Mouse (Mus musculus): ENCODE data around the gene Cpe.

Gene Cpe

DNA sequence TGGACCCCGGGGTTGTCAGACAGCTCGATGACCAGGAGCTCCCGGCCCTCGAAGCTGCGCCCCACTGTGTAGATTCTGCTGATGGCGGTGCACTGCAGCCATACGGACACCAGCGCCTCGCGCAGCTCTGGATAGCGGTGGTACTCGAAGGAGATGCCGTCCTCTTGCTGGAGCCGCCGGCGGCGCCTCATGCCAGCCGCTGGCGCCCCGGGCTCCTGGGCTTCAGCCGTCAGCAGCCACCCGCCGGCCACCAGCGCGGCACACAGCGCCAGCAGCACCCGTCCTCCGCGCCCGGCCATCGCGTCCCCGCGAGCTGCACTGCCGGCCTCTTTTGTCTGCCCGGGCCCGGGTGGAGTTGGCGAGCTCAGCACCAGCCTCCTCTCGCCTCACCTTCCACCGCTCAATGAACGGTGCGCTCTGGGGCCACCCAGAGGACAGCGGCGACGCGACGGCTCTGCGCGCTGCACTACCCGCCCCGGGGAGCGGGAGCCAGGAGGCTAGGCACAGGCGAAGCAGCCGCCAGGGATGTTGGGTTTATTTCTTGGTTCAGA is at the start of gene Cpe:
Gene Cpe, minus strand, starts transcription at position 404 of the 551 bp plus-strand sequence.
- peak; percentile 72 for DNase-seq

DNA sequence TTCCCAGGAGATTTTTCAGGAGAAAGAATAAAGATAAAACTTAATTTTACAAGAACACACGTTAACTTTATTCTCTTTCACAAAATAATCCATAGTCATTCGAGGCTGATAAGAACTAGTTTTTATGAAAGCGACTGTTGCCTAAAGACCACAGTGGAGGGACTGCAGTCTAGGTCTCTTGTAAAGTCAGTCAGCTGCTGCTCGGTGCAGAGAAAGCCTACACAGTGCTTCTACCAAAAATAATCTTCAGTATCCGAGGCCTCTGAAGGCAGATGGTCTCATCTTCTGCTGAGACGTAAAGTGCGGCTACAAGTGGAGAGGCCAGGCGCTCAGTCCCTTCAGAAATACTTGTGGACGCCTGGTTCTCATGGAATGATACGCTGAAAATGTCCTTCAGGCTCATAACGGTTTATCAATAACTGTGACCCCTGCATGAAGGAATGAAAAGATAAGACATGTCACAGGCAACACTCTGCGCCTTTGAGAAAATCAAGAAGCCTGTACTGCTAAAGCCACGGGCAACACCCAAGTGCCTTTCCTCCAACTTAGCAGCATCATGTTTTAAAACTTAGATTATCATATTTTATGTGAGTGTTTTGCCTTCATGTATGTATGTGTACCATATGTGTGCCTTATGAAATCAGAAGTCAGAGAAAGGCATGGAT is 47.8 kb upstream of the Cpe start:
- no peak for DNase-seq

DNA sequence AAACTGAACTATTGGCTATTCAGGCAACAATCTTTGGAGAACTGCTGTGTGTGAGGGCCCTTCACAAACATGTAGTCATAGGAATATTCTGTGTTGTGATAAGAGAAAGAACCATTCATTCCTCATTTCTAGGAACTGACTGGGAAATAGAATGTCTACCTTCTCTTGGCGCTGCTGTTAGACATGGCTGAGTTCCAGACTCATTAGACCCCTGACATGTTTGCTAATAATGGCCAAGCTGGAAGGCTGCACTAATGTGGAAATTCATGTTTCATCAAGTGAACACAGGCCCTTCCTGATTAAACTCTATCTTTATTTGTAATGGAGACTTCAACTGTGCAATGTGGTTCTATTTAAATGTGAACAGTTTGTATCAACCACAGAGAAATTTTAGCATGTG is 46.1 kb upstream of the Cpe start:
- no peak for DNase-seq

DNA sequence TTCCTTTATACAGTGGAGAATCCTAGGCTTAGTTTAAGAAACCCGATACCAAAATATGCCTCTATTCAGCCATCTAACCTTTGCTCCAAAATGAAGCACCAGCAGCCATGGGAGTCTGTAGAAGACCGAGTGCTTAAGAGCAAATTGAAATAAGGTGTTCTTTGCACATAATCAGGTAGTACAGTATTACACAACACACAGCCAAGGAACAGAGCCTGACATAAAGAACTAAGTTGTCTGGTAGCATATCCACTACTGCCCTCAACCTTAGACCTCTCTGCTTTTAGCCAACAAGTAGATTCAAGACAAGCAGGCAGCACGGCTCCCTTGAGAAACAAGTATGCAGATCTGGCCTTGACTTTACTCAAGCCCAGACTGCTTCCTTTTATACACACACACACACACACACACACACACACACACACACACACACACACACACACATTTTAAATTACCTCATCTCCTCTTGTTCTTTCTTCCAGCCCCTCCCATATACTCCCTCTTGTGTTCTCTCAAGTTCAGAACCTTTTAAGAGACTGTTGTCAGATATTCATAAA is 44.0 kb upstream of the Cpe start:
- no peak for DNase-seq

DNA sequence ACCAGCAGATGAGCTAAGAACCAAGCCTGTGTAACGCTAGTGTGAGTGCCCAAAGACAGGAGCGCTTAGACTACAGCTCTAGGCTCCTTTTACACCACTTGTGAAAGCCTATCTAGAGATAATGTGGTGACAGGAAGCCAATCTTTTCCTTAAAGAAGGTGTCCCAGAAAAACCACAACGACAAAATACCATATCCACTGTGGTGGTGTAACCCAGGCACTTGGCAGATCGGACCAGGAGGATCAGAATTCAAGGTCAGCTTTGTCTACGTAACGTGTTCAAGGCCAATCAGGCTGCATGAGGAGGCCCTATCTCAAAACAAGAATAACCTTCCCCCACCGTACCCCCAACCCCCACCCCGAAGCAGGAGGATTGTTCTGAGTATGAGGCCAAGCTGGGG is 42.3 kb upstream of the Cpe start:
- no peak for DNase-seq

DNA sequence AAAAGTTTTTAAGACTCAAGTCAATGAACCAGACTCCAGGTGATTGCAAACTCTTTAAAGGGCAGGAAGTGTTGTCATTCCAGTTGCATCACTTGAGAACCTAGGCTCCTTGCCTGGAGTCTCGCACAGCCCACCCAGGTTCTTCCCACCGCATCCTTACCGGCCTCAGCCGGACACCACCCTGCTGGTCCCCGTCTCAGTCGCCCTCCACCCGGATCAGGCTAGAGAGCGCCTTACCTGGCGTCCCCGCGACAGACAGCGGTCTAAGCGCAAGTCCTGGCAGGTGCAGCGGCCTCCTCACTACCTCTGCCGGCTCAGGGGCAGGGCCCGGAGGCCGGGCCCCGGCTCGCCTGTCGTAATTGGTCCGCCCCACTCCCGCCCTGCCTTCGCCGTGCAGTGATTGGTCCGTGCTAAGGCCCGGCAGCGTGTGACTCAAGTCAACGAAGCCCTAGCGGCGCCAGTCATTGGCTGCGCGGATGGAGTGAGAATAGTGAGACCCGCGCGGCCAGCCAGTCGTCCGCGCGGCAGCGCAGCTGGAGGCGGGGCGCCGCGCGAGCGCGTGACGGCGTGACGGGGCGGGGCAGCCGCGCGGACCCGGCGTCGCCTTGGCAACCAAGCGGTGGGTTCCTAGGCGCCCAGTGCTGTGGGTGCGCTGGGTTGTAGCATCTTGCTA is 40.6 kb upstream of the Cpe start, which contains the start of gene Msmo1:
Gene Msmo1, minus strand, starts transcription at position 522 of the 673 bp plus-strand sequence.
- DNase-seq: peak; percentile 97

DNA sequence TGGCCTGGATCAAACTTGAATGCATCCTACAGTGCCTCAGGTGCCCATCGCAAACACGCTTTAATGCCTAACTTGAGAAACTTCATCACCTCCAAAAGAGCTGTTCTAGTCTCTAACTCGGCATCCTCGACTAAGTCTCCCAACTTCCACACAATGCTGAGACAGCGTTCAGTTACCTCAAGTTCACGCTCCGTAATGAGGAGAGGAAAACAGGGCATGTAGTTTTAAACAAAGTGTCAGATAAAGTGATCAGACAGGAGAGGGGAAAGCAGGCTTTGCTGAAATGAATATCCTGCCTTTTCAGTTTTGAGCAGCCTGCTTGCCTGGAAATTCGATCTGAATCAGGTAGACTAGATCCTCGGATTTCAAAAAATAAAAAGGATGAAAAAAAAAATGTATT is 39.7 kb upstream of the Cpe start:
- DNase-seq: no peak

DNA sequence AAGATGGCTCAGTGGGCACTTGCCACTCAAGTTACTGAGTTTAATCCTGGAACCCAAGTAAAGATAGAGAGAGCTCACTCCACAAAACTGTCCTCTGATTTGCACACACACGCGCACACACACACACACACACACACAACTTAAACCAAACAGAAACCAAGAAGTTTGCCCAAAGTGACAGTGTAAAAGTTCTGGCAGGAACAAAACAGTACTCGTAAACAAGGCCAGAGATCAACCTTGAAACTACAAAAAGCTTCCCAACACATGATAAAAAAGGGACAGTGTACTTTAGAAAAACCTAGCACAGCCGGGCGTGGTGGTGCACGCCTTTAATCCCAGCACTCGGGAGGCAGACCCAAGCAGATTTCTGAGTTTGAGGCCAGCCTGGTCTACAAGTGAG is 35.3 kb upstream of the Cpe start:
- DNase-seq: no peak

DNA sequence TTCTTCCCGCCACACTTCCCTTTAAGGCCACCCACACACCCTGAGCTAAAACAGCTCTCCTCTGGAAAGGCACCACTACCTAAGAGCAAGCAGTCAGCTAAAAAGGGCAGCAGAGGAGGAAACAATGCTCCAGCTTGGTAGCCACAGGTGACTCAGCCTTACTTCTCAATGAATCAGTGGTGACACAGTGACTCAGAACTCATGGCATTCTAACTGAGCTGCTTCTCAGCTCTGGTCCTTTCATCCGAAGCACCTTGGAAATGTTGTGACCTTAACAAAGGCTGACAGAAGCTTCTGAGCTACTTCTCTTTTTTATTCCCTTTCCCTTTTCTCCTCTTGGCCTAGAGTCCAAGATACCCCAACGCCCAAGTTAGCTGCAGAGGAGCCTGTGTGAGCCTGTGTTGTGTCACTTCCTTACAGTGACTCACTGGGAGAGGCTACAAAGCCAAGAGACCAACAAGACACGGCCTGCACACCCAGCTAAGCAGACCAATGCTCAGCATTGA is 33.4 kb upstream of the Cpe start:
- no peak for DNase-seq

DNA sequence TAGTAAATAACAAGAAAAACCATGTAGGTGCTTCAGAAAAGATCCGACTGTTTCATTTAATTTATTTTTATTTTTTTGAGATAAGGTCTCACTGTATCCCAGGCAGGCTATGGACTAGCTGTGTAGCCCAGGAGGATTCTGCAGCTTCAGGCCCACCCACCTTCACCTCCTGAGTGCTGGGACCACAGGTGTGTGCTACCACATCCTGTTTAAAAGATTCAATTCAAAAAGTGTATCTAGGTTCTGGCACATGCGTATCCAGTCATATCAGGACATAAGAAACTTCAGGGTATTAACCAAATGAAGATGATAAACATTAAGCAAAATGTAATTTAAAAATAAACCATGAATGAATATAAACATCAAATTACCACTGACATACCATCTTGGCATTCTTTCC is 30.4 kb upstream of the Cpe start:
- no peak for DNase-seq

DNA sequence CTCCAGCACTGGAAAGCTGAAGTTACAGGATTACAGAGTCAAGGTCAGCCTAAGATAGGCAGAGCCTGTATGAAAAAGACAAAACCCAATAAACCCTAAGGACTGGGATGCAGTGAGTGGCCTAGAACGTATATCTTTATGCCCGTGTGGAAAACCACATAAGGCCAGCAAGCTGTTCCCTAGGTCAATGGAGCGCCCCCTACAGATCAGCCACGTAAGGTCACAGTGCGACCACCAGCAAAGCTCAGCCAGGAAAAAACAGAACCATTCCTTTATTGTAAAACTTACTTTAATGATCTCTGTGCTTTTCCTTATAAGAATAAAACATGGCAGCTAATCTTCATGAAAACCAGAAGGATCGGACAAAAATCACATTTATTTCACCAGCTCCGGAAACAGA is 25.0 kb upstream of the Cpe start:
- DNase-seq: peak; percentile 24

DNA sequence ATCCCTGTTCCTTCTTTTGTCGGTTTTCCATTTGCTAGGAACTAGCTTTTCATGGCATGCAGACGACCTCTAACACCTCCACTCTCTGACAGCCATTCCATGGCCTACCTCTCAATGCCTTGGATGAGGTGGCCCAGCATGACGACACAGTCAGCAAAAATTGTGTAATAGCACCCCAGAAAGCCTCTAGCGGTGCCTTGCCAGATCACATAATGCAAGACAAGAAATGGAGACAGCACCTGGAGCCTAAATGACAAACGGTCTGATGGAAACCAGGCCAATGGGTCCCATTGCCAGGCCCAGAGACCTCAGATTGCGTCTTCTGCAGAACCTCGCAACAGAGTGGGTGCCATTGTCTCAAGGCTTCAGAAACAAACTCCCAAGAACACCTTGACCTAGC is 19.6 kb upstream of the Cpe start:
- no peak for DNase-seq

DNA sequence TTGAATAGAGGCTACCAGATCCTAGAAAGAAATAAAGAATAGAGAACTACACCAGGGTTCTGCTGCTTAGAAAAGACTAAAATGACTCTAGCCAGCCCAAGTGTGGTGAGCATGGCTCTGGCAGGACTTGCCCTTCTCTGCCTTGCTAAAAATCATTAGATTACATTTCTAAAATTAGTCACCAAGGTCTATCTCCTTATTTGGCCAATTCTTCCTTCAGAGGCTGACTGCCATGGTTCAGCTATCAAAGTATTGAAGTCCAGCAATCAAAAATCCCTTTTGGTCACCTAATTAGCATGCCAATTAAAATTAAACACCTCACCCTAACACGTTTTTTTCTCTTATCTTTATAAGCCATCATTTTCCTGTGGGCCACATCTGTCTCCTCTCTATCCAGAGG is 18.7 kb upstream of the Cpe start:
- no peak for DNase-seq

DNA sequence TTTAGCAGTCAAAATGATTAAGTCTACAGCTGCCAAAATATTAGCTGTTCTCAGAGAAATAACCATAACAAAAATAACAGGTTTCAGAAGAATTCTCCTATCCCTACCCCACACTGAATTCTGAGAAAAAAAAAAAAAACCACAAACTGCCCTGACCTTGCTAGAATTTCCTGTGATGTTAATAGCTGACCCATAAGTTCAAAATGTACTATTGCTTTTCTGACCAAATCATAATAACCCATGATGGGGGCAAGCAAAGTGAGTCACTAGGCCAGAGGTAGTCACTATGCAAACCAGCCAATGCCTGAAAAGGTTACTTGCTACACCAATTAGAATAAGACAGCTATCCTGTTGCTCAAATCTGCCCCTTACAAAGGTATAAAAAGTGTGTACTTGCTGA is 14.6 kb upstream of the Cpe start:
- DNase-seq: no peak

DNA sequence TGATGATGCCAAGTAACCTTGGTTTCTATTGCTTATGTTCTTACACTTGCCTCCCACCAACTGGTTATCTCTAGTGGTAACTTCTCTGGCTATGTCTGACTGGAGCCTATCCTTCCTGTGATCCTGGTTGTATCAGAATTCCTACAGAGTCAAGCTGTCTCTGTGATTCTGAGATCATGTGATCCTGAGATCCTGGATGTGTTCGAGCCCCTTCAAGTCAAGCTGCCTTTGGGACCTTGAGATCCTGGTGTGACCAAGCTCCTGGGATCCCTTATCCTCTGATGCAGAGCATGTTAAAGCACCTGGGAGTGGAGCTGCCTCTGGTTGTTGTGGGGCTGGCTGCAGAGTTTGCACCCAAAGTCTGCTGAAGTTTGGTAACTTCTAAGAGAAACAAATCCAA is 10.3 kb upstream of the Cpe start:
- no peak for DNase-seq

DNA sequence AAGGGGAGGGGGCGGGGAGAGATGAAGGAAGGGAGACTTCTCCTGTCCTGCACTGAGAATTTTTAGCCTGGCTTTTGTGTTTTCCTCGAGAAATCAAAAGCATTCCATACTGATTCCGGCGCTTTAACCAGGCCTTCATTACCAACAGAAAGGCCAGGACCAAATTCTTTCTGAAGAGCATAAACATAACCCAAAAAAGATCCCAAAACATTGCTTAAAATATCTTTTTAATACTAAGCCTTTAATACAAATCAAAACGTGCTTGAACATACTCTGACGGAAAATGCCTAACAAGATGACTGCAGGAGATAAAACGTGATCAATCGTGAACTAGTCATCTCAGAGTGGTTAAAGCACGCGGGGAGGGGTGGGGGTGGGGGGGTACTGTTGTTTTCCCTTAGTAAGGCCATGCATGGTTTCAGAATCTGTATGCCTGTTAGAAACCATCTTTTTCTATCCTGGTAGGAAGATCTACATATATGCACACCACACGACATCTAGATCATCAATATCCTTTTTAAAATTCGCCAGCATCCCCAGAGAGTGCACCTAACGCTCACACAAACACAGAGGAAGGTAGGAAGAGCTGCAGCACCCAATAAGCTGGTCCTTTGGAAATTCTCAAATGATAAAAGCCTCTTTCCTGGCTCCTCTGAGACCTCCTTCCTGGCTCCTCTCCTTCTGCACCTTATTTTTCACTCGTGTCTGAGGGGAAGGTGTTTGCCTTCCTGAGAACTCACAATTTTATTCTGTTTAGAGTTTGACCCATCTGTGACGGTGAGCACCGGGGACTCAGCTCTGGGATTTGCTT is 1.1 kb downstream of the Cpe start:
- no peak for DNase-seq

DNA sequence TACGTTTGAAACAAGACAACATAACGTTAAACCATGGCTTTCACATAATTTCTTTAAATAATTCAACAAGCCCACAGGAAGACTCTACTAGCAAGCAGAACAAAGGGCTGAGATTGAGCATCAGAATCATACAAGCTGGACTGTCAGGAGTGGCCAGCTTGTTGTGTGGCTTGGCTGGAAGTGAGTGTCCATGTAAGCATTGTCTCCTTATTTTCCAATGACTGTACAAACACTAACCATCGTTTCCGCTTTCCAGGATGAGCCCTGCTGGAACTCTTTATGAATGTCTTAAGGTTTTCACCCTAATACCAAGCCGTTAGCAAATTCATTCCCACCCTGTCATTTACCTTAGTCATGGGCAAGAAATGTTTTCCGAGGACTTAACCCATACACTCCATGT is 2.0 kb downstream of the Cpe start:
- DNase-seq: no peak

DNA sequence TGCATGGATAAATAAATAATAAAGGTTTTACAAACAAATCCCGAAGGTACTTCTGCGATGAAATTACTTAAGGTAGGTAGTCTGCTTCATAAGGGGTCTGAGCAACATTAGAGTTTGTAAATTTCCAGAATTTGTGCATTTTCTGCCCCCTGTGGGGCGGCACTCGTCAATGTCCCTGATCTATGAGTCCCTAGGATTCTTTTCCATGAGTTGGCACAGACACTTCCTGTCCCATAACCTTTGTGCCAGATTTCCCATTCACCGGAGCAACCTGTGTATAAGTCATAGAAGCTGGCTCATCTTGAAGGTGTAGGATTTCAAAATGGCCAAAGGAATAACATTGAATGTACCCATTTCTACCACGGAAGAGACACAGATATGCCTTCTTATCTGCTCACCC is 2.5 kb downstream of the Cpe start:
- no peak for DNase-seq

DNA sequence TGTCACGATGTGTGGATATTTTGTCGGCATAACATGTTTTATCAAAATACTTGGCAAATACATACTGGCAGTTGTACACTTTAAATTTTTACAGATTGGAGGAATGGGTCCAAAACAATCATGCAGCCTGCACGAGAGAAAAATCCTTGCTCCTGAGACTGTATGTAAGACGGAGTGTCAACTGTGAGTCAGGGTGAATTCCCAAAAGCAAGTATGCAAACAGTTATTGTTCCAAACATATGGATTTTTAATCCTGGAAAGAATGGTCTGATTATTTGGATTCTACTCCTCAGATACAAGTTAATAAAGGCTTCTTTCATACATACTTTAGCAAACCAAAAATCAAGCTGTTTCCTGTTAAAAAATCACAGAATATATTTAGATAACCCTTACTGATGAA is 4.1 kb downstream of the Cpe start:
- DNase-seq: no peak

DNA sequence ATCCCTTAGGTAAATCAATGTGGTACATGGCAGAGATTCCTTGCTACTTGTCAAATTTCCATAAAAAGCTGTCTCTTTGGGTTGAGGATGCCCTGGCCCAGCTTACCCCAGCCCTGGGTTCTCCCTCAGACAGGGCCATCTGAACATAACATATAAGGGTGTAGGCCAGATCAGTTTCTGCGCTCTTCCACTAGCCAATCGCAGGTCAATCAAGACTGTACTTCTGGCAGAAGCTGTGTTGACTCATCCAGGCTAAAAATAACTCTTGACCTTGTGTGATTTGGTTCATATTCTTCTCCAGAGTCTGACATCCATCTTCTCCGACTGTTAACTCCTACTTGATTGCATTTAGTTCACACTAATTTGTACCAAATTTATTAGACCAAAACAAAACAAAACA is 4.7 kb downstream of the Cpe start:
- DNase-seq: no peak

DNA sequence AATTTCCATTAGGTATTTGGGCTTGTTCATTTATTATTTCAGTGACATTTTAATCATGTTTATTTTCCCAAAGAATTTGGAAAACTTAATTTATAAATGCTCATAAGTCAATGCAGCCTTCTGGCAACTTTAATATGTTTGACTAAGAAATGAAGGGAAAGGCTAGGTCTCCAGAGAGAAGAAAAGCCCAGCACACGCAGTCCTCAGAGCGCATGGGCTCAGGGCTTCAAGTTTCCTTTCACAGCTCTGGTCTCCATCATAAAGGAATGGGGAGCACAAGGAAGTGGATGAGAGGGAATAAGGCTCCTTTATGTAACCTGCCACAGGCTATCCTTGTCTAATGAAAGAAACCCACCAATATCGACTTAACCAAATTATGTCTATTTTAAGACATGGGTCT is 10.4 kb downstream of the Cpe start:
- DNase-seq: no peak

DNA sequence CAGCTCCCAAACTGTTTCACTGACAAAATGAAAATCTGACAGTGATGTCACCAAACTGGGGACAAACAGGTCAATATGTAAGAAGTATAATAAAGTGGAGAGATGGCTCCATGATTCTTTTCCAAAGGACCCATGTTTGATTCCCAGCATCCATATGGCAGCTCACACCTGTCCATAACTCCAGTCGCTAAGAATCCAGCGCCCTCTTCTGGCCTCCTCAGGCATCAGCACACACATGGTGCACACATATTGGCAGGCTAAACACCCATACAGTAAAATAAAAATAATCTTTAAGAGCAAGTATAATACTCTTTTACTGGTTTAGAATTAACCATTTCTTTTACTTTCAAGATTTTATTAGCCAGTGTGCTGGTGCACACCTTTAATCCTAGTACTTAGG is 16.5 kb downstream of the Cpe start:
- no peak for DNase-seq

DNA sequence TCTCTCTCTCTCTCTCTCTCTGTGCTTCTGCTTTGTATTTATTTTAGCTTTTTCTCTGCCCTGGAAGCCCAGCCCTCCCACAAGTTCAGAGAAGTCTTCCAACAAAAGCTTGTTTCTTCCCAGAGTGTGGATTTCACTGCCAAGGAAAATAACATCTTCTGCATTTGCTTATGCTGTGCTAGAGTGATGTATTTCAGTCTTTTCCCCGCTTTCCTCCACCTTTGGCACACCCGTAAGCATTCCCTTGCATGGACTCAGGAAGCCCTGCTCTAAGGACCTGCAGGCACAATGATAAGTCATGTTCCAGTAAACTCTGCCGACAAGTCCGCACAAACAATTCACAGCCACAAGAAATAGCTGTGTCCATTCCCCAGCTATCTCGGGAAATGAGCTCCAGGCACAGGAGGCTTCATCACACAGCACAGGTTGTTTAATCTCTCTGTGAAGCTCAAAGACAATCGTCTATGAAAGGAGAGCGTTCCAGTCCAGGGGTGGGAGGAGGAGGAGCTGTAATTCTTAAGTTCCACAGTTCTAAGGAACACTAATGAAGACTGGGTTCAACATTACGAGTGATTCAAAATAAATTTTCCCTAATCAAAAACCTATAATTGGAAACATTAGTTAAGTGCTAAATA is 17.8 kb downstream of the Cpe start:
- DNase-seq: no peak
